Mouse (Mus musculus) granulocyte monocyte progenitor cell, adult 5-6 weeks (primary cell): Measurements from ENCODE around the gene Nectin4. TPM values are rescaled to one million over a fixed set of nuclear protein-coding genes. Genes with fewer than 3 reads are reported as not detected.

Source experiments
- total RNA-seq, 2 experiments: library from RNA; stranded (forward) in 1 of 2; stranded (reverse) in 1 of 2; fragments of 200-712, 200-1000 nt in 1 of 2; fragments of >200 nt in 1 of 2; fragmentation: Nextera tagmentation in 1 of 2; gene quantifications; 2 replicates each; pipeline ENCODE4 v1.2.3; 2014 to 2017

Nectin4 gene
- total RNA-seq, 2 experiments from 2014 or later = 1.6 to 2.4 TPM

Other genes starting within 250 kb of the Nectin4 start
- gene Sdhc, start 219.5 kb upstream of the Nectin4 start, total RNA-seq (2014; fragmentation: Nextera tagmentation) = 119 and 151 TPM in 2 replicates
- gene Sdhc, start 219.5 kb upstream of the Nectin4 start, total RNA-seq (2017) = 110 and 112 TPM in 2 replicates
- gene Mpz, start 219.4 kb upstream of the Nectin4 start, total RNA-seq (2014; fragmentation: Nextera tagmentation) = 2.0 TPM in 1 of 2 replicates, not detected in the other
- gene Mpz, start 219.4 kb upstream of the Nectin4 start, total RNA-seq (2017) = not detected in 2 replicates
- 11.7 and 11.8 TPM in 2 replicates for gene Pcp4l1, start 173.8 kb upstream of the Nectin4 start, total RNA-seq (2014; fragmentation: Nextera tagmentation)
- gene Pcp4l1, start 173.8 kb upstream of the Nectin4 start, total RNA-seq (2017) = 13.7 TPM in 2 replicates
- gene Nr1i3, start 156.1 kb upstream of the Nectin4 start, total RNA-seq (2014; fragmentation: Nextera tagmentation) = not detected in 2 replicates
- gene Nr1i3, start 156.1 kb upstream of the Nectin4 start, total RNA-seq (2017) = 0.10 and 0.17 TPM in 2 replicates
- 30.1 and 30.3 TPM in 2 replicates for gene Tomm40l, start 147.6 kb upstream of the Nectin4 start, total RNA-seq (2014; fragmentation: Nextera tagmentation)
- gene Tomm40l, start 147.6 kb upstream of the Nectin4 start, total RNA-seq (2017) = 20.7 and 21.2 TPM in 2 replicates
- gene Apoa2, start 145.0 kb upstream of the Nectin4 start, total RNA-seq (2014; fragmentation: Nextera tagmentation) = 4.5 and 6.9 TPM in 2 replicates
- gene Apoa2, start 145.0 kb upstream of the Nectin4 start, total RNA-seq (2017) = 3.7 and 8.0 TPM in 2 replicates
- gene Fcer1g, start 135.7 kb upstream of the Nectin4 start, total RNA-seq (2014; fragmentation: Nextera tagmentation) = 327 and 359 TPM in 2 replicates
- 143 and 171 TPM in 2 replicates for gene Fcer1g, start 135.7 kb upstream of the Nectin4 start, total RNA-seq (2017)
- gene Adamts4, start 119.7 kb upstream of the Nectin4 start, total RNA-seq (2014; fragmentation: Nextera tagmentation) = not detected in 2 replicates
- gene Adamts4, start 119.7 kb upstream of the Nectin4 start, total RNA-seq (2017) = not detected in 2 replicates
- gene Ndufs2, start 118.7 kb upstream of the Nectin4 start, total RNA-seq (2014; fragmentation: Nextera tagmentation) = 270 and 271 TPM in 2 replicates
- gene Ndufs2, start 118.7 kb upstream of the Nectin4 start, total RNA-seq (2017) = 358 and 391 TPM in 2 replicates
- gene B4galt3, start 99.8 kb upstream of the Nectin4 start, total RNA-seq (2014; fragmentation: Nextera tagmentation) = 24.7 and 25.6 TPM in 2 replicates
- 14.7 and 19.0 TPM in 2 replicates for gene B4galt3, start 99.8 kb upstream of the Nectin4 start, total RNA-seq (2017)
- 22.5 and 37.6 TPM in 2 replicates for gene Ppox, start 88.9 kb upstream of the Nectin4 start, total RNA-seq (2014; fragmentation: Nextera tagmentation)
- 16.8 and 25.3 TPM in 2 replicates for gene Ppox, start 88.9 kb upstream of the Nectin4 start, total RNA-seq (2017)
- 34.7 and 37.6 TPM in 2 replicates for gene Usp21, start 82.1 kb upstream of the Nectin4 start, total RNA-seq (2014; fragmentation: Nextera tagmentation)
- 20.0 and 22.8 TPM in 2 replicates for gene Usp21, start 82.1 kb upstream of the Nectin4 start, total RNA-seq (2017)
- gene Ufc1, start 75.1 kb upstream of the Nectin4 start, total RNA-seq (2014; fragmentation: Nextera tagmentation) = 142 and 143 TPM in 2 replicates
- 108 and 113 TPM in 2 replicates for gene Ufc1, start 75.1 kb upstream of the Nectin4 start, total RNA-seq (2017)
- 16.4 and 17.1 TPM in 2 replicates for gene Dedd, start 41.0 kb upstream of the Nectin4 start, total RNA-seq (2014; fragmentation: Nextera tagmentation)
- gene Dedd, start 41.0 kb upstream of the Nectin4 start, total RNA-seq (2017) = 12.9 and 16.8 TPM in 2 replicates
- gene Nit1, start 24.5 kb upstream of the Nectin4 start, total RNA-seq (2014; fragmentation: Nextera tagmentation) = 28.1 and 30.3 TPM in 2 replicates
- 24.6 and 33.8 TPM in 2 replicates for gene Nit1, start 24.5 kb upstream of the Nectin4 start, total RNA-seq (2017)
- 35.6 and 62.6 TPM in 2 replicates for gene Pfdn2, start 24.4 kb upstream of the Nectin4 start, total RNA-seq (2014; fragmentation: Nextera tagmentation)
- gene Pfdn2, start 24.4 kb upstream of the Nectin4 start, total RNA-seq (2017) = 15.2 and 28.0 TPM in 2 replicates
- gene Klhdc9, start 9.3 kb upstream of the Nectin4 start, total RNA-seq (2014; fragmentation: Nextera tagmentation) = not detected in 2 replicates
- gene Klhdc9, start 9.3 kb upstream of the Nectin4 start, total RNA-seq (2017) = 0.52 and 0.77 TPM in 2 replicates
- gene Arhgap30, start 18.9 kb downstream of the Nectin4 start, total RNA-seq (2014; fragmentation: Nextera tagmentation) = 47.2 and 53.5 TPM in 2 replicates
- gene Arhgap30, start 18.9 kb downstream of the Nectin4 start, total RNA-seq (2017) = 63.0 and 67.1 TPM in 2 replicates
- gene Usf1, start 41.2 kb downstream of the Nectin4 start, total RNA-seq (2014; fragmentation: Nextera tagmentation) = 51.3 and 64.2 TPM in 2 replicates
- gene Usf1, start 41.2 kb downstream of the Nectin4 start, total RNA-seq (2017) = 71.0 and 71.5 TPM in 2 replicates
- gene Tstd1, start 48.8 kb downstream of the Nectin4 start, total RNA-seq (2014; fragmentation: Nextera tagmentation) = 10.1 and 14.9 TPM in 2 replicates
- gene Tstd1, start 48.8 kb downstream of the Nectin4 start, total RNA-seq (2017) = 3.7 TPM in 1 of 2 replicates, not detected in the other
- gene F11r, start 67.4 kb downstream of the Nectin4 start, total RNA-seq (2014; fragmentation: Nextera tagmentation) = not detected in 2 replicates
- gene F11r, start 67.4 kb downstream of the Nectin4 start, total RNA-seq (2017) = 5.8 TPM in 1 of 2 replicates, not detected in the other
- 3.2 and 4.7 TPM in 2 replicates for gene Alyref2, start 133.4 kb downstream of the Nectin4 start, total RNA-seq (2014; fragmentation: Nextera tagmentation)
- 6.4 and 13.2 TPM in 2 replicates for gene Alyref2, start 133.4 kb downstream of the Nectin4 start, total RNA-seq (2017)
- gene Itln1, start 165.2 kb downstream of the Nectin4 start, total RNA-seq (2014; fragmentation: Nextera tagmentation) = not detected in 2 replicates
- gene Itln1, start 165.2 kb downstream of the Nectin4 start, total RNA-seq (2017) = not detected in 2 replicates
- gene Cd244a, start 189.1 kb downstream of the Nectin4 start, total RNA-seq (2014; fragmentation: Nextera tagmentation) = 5.5 and 6.7 TPM in 2 replicates
- 5.6 and 7.9 TPM in 2 replicates for gene Cd244a, start 189.1 kb downstream of the Nectin4 start, total RNA-seq (2017)
- 19.8 and 22.0 TPM in 2 replicates for gene Ly9, start 237.3 kb downstream of the Nectin4 start, total RNA-seq (2014; fragmentation: Nextera tagmentation)
- 22.3 and 29.9 TPM in 2 replicates for gene Ly9, start 237.3 kb downstream of the Nectin4 start, total RNA-seq (2017)